Mouse (Mus musculus) limb, embryonic 14.5 days (tissue): ENCODE data around the gene Epha6. TPM values are rescaled to one million over a fixed set of nuclear protein-coding genes. Genes with fewer than 3 reads are reported as not detected.
"Not testable (repeated sequence)": the region's sequence is repeated elsewhere in the genome, so short reads cannot be mapped to it uniquely, and the experiment has no call there.

Source experiments
- ATAC-seq: fragments of 200-750 bp; cut with Nextera tagmentation; 2 replicates; pipeline ENCODE4 v1.8.0; 2017; ENCODE audit warnings: low read depth, moderate number of reproducible peaks, moderate TSS enrichment; ENCODE audit not compliant: low FRiP score
- DNase-seq: peaks from one replicate; pipeline ENCODE4 v3.0.0-alpha.2; 2015; ENCODE audit warnings: low spot score
- H3K27ac ChIP-seq: fragments of 300-500 bp; sonication (generic); replicated peaks from 2 replicates; pipeline ENCODE4 v1.5.1; 2014; ENCODE audit warnings: low read depth, mild to moderate bottlenecking, low read length, moderate library complexity, mixed read lengths
- H3K27me3 ChIP-seq: fragments of 300-500 bp; sonication (generic); 2 replicates; pipeline ENCODE4 v1.6.1; 2014; ENCODE audit warnings: low read length, mixed read lengths; ENCODE audit not compliant: control insufficient read depth, insufficient read depth
- H3K36me3 ChIP-seq: fragments of 300-500 bp; sonication (generic); 2 replicates; pipeline ENCODE4 v1.6.1; 2014; ENCODE audit warnings: mild to moderate bottlenecking, low read length, moderate library complexity, mixed read lengths; ENCODE audit not compliant: control insufficient read depth, insufficient read depth
- H3K4me1 ChIP-seq: fragments of 300-500 bp; sonication (generic); 2 replicates; pipeline ENCODE4 v1.6.1; 2014; ENCODE audit warnings: antibody characterized with exemption, low read length, mixed read lengths; ENCODE audit not compliant: control insufficient read depth, insufficient read depth
- H3K4me2 ChIP-seq: fragments of 300-500 bp; sonication (generic); replicated peaks from 2 replicates; pipeline ENCODE4 v1.6.1; 2014; ENCODE audit warnings: low read depth, mild to moderate bottlenecking, low read length, moderate library complexity; ENCODE audit not compliant: severe bottlenecking
- H3K4me3 ChIP-seq: fragments of 300-500 bp; sonication (generic); replicated peaks from 2 replicates; pipeline ENCODE4 v1.5.1; 2014; ENCODE audit warnings: low read length
- H3K9ac ChIP-seq: fragments of 300-500 bp; sonication (generic); 2 replicates; pipeline ENCODE4 v1.6.1; 2014; ENCODE audit warnings: mild to moderate bottlenecking, low read depth, low read length, moderate library complexity; ENCODE audit not compliant: severe bottlenecking
- H3K9me3 ChIP-seq: fragments of 300-500 bp; sonication (generic); 2 replicates; pipeline ENCODE4 v1.6.1; 2016; ENCODE audit warnings: low read length; ENCODE audit not compliant: control insufficient read depth
- POLR2A ChIP-seq: fragments of 200-500 bp; IDR thresholded peaks from 2 replicates; pipeline ENCODE4 v1.8.0; 2012; ENCODE audit warnings: inconsistent platforms, mild to moderate bottlenecking, moderate library complexity, borderline replicate concordance; ENCODE audit not compliant: insufficient read depth, insufficient read length; ENCODE audit errors: extremely low read depth
- WGBS: fragments of 180-500 bp; shearing (Covaris S2); extraction: QIAGEN DNeasy Blood & Tissue Kit; methylation state at CpG from one replicate; pipeline ENCODE4 v1.1.7; 2014; 5-methylcytosine and 5-hydroxymethylcytosine counted together
- polyA plus RNA-seq, 2 experiments: library from polyadenylated mRNA; depleted of rRNA in 1 of 2; stranded (reverse) in 1 of 2; unstranded in 1 of 2; fragments of >200 nt; fragmentation: Nextera tagmentation in 1 of 2; extraction: Ambion mirVana in 1 of 2; gene quantifications; 2 replicates each; pipeline versions ENCODE4 v1.2.1 to v1.2.3; 2012 to 2014

Epha6 gene
- polyA plus RNA-seq, 2 experiments: 0.35 to 0.67 TPM

- no peak for TF ChIP-seq POLR2A
- H3K4me1 ChIP-seq: no peaks in the 10 kb centered on the region
- no peak for ATAC-seq
- no peaks in the 10 kb centered on the region for H3K36me3 ChIP-seq
- no peak overlapping the region for H3K9ac ChIP-seq
- H3K4me3 ChIP-seq: no peak overlapping the region
- H3K27me3 ChIP-seq: no peaks in the 10 kb centered on the region
- WGBS: 88% methylated on average over 10 of the region's 10 CpGs
- H3K27ac ChIP-seq: no peak overlapping the region
- no peaks in the 10 kb centered on the region for H3K9me3 ChIP-seq
- no peak for DNase-seq
- H3K4me2 ChIP-seq: no peak overlapping the region
These were observed 769.0 kb downstream of the Epha6 start for GRCm38 (mm10) chr16:59836304-59836703.

DNA sequence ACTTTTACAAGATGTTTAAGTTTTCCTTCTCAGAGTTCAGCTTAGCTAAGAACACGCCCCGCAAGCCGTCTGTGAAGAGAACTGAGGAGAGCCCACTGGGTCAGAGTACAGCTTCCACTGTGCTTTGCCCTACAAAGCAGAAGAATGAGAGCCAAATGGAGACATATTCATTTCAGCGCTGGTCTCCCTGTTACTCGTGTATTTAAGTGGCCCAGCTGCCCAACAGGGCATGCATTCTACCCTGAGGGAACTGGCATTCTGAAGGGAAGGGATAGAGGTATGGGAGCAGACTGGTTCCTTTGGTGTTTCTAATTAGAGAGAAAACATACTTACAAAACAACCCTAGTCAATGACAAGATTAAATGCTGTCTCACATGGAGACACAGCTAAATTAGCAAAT, 772.9 kb downstream of the Epha6 start:
- Histone ChIP-seq H3K27me3 (no peaks in the 10 kb centered on the region), H3K36me3 (no peaks in the 10 kb centered on the region), H3K27ac (no peak overlapping the region), H3K9ac (no peak overlapping the region), H3K4me1 (no peaks in the 10 kb centered on the region), H3K4me3 (no peak overlapping the region), H3K4me2 (no peak overlapping the region), H3K9me3 (no peaks in the 10 kb centered on the region)
- no peak for TF ChIP-seq POLR2A
- no peak for DNase-seq
- WGBS: 64% methylated on average over 5 of the region's 5 CpGs
- ATAC-seq: no peak

DNA sequence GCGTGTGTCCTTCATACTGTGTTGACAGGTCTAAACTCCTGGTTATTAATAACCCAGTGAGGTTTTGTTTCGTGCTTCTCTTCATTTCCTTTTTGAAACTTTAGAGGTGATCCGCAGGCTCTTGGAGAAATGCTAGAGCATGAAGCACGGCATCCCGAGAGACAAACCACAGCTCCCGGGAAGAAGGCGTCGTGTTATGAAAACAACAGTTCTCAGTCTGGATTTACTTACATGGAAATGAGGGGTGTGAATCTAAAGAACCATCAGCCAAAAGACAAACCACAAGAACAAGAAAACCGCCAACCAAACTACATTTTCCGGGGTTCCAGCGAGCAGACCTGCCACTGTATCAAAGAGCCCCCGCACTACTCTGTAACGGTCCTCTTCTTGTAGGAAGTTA, 775.7 kb downstream of the Epha6 start:
- no peaks in the 10 kb centered on the region for H3K9me3 ChIP-seq
- no peak for TF ChIP-seq POLR2A
- no peaks in the 10 kb centered on the region for H3K36me3 ChIP-seq
- no peak for ATAC-seq
- H3K4me3 ChIP-seq: no peak overlapping the region
- no peak overlapping the region for H3K9ac ChIP-seq
- DNase-seq: no peak
- H3K4me2 ChIP-seq: no peak overlapping the region
- WGBS: 81% methylated on average over 13 of the region's 13 CpGs
- no peaks in the 10 kb centered on the region for H3K27me3 ChIP-seq
- H3K4me1 ChIP-seq: no peaks in the 10 kb centered on the region
- H3K27ac ChIP-seq: no peak overlapping the region

DNA sequence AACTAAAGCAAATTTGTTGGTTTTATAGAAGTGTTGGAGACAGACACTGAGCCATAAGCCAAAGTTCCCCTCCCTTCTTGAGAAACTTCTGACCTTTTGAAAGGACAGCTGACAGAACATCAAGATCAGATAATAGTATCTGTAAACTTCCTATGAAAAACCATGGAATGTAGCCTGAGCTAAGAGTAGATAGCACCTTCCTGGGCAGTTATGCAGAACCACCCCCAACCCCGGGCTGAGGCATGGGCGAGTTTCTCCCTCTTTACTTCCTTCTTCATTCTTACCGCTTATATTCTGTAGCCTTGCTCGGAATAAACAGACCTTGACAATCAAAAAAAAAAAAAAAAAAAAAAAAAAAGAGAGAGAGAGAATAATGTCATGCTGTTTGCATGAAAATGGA, 805.5 kb downstream of the Epha6 start:
- H3K4me2 ChIP-seq, H3K36me3 ChIP-seq, H3K27me3 ChIP-seq, ATAC-seq, H3K9me3 ChIP-seq, H3K4me3 ChIP-seq, DNase-seq, H3K4me1 ChIP-seq, H3K9ac ChIP-seq, H3K27ac ChIP-seq: not testable (repeated sequence)
- WGBS: 87% methylated on average over 4 of the region's 4 CpGs

GRCm38 (mm10) chr16:59772297-59772696, 833.0 kb downstream of the Epha6 start:
- Histone ChIP-seq H3K4me1 (no peaks in the 10 kb centered on the region), H3K4me3 (no peak overlapping the region), H3K27ac (no peak overlapping the region), H3K27me3 (no peaks in the 10 kb centered on the region), H3K4me2 (no peak overlapping the region), H3K9ac (no peak overlapping the region), H3K36me3 (no peaks in the 10 kb centered on the region), H3K9me3 (no peaks in the 10 kb centered on the region)
- ATAC-seq (no peak), DNase-seq (no peak)
- 90% methylated on average over 2 of the region's 2 CpGs for WGBS
- no peak for TF ChIP-seq POLR2A

- no peak overlapping the region for H3K9ac ChIP-seq
- H3K36me3 ChIP-seq: no peaks in the 10 kb centered on the region
- DNase-seq: no peak
- no peak for ATAC-seq
- H3K4me3 ChIP-seq: no peak overlapping the region
- H3K9me3 ChIP-seq: no peaks in the 10 kb centered on the region
- H3K4me2 ChIP-seq: no peak overlapping the region
- no peaks in the 10 kb centered on the region for H3K27me3 ChIP-seq
- 97% methylated on average over 1 of the region's 1 CpGs for WGBS
- H3K27ac ChIP-seq: no peak overlapping the region
- H3K4me1 ChIP-seq: no peaks in the 10 kb centered on the region
- TF ChIP-seq POLR2A: no peak
These were observed 834.9 kb downstream of the Epha6 start for GRCm38 (mm10) chr16:59770421-59770820.
